Mouse (Mus musculus): ENCODE data around the gene Raver2.
A peak's percentile ranks its signal among the peaks of the same experiment; 100 is the strongest.
"Not testable (repeated sequence)": the region's sequence is repeated elsewhere in the genome, so short reads cannot be mapped to it uniquely, and the experiment has no call there.

Gene Raver2

DNA sequence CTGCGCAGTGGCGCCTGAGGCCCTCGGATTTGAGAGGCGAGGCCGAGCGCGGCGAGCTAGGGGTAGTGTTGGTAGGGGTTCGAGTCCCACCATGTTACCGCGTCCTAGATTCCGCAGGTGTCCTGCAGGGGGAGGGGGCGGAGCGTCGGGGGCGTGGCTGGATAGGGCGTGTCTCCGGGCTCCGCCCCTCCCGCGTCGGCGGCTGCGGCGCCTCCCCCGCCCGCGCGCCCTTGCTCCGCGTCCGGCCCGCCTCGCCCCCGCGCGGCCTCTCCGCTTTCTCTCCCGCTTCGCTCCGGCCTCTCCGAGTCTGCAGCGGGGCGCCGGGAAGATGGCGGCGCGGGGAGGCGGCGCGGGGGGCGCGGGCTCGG lies at the start of gene Raver2:
Gene Raver2 (plus strand): TSS at position 198 of the 368 bp plus-strand sequence.
- DNase-seq: peak; percentile 8 to 9

DNA sequence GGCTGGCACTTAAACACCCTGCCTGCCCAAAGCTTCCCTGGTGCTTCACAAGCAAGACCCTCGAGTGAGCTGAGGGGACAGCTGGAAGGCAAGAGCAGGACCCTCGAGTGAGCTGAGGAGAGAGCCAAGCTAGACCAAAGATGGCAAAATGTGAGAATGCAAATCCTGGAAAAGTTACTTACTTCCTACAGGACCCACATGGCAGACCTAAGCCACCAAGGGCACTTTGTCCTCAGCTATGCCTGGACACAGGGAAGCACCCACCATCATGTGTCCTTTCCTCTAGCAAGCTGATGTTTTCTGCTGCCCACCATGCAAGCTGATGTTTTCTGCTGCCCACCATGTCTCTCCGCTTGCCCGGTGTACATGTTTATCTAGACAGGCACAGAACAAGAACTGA lies 48.2 kb upstream of the Raver2 start, which contains the start of gene Gm10577:
Gene Gm10577 (minus strand): TSS at position 101 of the 400 bp plus-strand sequence.
- DNase-seq: no peak

DNA sequence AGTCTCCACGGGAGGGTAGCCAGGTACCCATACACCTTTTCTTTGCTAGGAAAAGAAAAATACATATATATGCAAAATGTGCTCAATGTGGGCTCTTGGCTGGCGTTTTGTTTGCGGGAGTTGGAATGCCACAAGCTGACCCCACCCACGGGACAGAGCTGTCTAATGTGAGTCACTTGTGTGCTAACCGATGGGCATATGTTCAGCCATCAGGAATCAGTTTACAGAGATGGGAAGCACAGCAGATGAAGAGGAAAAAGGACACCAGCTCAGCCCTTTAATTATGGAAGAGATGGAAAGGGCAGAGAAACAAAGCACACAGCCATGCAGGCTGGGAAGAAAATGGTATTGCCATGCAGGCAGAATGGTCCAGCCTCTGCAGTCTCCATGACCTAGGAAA lies 42.2 kb upstream of the Raver2 start:
- DNase-seq: no peak

DNA sequence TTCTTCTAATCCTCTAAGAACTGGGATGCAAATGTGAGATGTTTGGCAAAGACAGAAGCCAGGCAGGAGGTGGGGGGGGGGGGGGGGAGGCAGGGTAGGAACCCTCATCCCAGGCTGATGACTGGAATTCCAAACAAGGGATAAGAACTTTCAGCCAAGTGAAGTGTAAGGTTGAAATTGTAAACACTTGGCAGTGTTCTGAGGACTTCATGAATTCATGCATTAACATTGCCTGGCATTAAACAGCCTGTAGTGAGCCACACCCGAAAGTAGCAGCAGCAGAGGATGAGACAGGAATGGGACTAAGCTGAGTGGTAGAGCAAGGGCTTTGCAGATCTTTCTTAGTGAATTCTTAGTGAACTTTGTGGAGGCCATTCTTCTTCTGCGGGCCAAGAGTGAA lies 41.8 kb upstream of the Raver2 start:
- no peak for DNase-seq

DNA sequence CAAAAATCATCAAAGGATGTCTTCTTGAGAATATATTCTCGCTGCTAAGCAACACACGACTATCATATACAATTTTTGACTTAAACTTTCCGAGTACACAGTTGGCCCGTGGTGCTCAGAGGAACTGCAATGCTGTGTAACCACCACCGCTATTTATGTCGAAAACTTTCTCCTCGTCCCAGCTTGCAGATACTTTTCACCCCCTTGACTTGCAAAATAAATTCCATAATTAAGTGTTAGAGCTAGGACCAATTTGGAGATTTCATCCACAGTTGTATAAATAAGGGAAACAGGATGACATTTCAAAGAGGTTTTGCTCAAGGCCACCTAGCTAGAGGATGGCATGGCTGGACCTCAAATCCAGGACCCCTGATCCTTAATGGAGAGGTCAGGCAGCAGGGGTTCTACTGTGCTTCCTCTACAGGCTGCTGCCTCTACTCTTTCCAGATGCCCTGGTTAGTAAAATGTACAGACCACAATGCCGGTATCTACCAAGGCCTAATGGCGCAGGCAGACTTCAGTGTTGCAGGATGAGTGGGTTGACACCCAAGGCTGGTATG lies 40.9 kb upstream of the Raver2 start:
- DNase-seq: no peak

DNA sequence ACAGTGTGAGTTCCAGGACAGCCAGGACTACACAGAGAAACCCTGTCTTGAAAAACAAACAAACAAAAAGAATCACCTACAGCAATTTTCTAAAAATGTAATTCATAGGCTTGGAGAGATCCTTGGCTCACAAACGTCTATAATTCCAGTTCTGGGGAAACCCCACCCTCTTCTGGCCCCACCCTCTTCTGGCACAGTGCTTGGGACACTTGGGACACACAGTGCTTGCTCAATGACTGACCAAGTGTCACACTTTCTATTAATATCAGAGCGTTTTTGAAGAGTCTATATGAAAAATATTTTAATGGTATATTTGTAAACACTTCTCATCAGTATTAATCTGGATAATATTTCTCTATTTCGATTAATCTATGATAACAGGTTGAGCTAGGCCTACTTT lies 35.7 kb upstream of the Raver2 start:
- no peak for DNase-seq

DNA sequence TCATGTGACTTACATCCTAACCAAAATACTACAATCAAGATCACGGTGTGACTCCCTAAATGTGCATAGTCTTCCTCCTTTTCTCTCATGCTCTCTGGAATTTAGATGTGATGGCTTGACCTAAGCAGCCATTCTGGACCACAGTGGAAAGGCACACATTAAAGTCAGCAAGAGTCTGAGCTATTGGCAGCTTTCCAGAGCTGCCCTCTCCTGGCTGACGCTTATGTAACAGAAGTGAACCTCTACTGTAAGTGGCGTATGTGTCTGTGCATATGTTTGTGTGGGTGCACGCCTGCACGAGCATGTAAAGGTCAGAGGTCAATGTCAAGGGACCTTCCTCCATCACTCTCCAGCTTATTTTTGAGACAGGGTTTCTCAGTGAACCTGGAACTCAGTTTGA lies 33.7 kb upstream of the Raver2 start:
- DNase-seq: no peak

DNA sequence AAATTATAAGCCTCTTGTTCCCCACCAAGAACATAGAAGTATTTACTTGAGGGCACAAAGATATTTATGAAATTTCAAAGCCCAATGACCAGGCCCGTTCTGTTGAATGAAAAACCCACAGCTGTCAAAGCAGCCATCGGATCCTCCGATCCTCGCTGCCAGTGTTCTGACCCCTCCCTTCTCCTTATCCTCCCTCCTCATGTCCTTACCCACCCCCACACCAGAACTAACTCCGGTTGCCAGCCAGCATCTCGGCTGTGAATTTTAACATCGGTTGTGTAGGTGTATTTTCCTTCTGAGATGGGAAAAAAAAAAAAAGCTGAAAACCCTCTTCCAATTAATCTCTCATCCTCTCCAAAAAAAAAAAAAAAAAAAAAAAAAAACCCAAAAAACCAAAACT lies 31.6 kb upstream of the Raver2 start:
- no peak for DNase-seq

DNA sequence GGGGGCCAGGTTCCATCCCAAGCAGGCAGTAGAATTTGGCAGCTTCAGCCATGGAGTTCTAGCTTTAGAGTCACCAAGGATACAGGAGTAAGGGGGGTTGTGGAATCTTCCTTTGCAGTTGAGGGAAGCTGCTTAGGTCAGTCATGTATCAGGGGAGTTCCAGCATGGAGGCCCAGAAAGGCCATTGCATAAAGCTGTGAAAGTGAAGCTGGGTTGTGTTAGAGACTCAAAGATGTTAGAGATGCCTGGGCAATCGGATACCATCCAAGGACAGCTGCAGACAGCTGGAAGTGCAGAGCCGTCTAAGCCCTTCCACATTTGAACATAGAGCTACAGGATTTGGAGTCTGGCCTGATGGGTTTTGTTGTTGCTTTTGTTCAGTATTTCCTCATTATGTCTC lies 25.1 kb upstream of the Raver2 start:
- no peak for DNase-seq

DNA sequence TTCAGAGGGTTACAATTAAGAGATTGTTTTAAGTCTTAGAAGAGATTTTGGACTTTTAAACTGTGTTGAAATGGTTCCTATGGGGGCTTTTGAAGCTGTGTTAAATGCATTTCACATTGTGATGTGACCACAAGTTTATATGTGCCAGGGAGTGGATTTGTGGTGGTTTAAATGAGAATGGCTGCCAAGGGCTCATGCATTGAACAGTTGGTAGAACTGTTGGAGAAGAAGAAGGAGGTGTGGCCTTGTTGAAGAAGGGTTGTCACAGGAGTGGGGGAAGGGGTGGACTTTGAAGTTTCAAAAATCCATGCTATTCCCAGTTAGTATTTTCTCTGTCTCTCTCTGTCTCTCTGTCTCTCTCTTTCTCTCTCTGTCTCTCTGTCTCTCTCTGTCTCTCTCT lies 24.6 kb upstream of the Raver2 start:
- DNase-seq: no peak

DNA sequence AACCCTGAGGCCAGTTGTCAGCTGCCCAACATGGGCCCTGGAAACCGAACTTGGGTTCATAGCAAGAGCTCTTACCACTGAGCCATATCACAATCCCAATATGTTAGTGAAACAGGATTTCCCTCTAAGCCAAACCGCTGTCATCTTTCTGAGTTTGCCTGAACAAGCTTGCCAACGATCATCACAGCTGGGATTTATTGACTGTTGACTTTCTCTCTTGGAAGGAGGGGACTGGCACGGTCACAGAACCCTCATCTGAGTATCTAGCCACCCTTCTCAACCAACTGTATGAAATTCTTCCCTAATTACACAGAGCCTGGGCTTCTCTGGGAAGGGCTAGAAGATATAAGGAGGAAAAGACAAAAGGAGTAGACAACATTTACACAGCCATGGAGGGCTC lies 22.2 kb upstream of the Raver2 start:
- no peak for DNase-seq

DNA sequence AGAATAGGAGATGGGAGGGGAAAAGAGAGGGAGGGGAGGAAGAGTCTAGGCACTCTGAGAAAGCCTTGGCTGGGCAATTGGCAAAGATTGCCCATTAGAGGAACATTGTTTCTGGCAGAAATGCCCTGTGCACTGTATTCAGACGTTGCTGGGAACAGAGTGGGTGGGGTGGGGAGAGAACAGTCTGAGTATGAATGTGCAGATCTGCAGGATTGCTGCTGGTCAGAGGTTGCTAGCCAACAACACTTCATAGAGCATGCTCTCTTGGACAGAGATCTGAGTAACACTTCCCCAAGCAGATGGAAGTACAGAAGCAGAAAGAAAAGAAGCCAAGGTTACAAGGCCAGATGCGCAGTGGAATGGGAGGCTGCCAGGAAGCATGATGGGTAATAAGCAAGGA lies 6.6 kb upstream of the Raver2 start:
- DNase-seq: no peak

DNA sequence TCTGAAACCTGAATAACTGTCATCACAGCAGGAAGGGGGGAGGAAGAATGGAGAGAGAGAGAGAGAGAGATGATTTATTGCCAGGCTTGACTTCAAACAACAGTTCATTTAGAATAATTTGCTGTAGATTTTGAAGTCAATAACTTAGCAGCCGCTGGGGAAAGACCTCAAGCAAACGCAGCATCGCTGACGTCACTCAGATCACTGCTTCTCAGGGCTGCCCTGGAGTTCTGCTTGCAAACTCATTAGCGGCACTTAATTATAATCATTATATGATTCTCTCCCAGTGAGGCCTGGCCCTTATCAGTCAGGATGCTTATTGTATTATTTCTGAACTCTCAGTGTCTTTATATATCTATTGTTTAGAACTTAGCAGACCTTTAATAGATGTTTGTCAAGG lies 2.4 kb upstream of the Raver2 start:
- no peak for DNase-seq

DNA sequence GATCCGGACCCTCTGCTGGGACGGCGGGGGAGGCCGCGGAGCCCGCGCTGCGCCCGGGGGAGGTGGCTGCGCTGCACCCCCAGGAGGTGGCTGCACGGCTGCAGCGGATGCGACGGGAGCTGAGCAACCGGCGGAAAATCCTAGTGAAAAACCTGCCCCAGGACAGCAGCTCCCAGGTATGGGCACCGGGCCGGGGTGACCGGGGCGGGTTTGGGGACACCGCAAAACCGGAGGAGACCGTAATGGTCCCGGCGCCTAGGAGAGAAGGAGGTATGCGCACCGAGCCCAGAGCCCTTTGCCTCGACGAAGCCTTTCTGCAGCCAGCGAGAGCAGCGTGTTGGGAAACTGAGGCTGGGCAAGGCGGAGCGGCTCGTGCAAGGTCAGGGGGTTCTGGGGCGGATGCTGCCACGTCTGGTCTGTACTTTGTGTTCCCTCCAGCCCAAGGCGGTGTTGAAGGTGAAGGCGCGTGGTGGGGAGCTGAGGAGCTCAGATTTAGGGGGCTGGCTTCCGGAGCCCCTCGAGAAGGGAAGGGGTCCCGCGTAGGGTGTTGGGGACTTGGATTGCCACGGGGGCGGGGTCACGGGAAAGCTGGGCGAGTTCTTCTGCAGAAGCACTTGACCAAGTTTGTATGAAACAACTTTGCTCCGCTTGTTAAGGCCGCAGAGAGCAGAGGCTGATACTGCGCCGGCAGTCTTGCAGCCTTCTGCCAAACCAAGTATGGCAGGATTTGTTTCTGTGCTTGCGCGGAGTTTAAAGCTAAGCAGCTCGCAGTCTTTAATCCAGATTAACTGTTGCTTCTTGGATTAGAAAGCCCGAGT lies 580 bp downstream of the Raver2 start:
- DNase-seq: no peak

DNA sequence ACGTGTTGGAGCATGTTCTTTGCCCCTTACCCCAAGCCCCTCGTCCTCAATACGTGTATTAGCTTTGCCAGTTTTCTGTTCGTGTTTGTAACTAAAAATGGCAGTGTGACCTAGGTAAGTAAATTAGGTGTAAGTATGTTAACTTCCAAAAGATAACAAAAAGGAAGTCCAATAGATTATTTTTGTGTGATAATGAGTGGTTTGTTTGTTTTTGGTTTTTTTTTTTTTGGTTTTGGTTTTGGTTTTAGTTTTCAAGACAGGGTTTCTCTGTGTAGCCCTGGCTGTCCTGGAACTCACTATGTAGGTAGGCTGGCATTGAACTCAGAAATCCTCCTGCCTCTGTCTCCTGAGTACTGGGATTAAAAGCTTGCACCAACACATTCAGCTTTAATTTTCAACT lies 2.8 kb downstream of the Raver2 start:
- no peak for DNase-seq

DNA sequence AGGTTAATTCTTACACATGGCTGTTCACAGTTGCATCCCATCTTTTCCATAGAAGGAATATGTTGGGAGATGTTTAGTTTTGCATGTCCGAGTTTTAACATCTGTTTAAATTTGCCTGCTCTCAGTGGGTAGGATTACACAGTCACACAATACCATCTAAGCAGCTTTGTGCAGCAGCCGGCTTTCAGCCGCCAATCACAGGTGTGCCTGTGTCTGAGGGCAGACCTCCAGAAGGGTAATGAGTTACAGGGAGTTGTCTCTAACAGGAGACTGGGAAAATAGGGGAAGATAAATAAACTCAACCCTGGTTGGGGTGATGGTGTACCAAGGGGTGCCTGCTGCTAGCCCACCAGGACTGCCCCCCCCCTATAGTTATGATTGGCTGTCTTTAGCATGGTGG lies 7.6 kb downstream of the Raver2 start:
- DNase-seq: no peak

DNA sequence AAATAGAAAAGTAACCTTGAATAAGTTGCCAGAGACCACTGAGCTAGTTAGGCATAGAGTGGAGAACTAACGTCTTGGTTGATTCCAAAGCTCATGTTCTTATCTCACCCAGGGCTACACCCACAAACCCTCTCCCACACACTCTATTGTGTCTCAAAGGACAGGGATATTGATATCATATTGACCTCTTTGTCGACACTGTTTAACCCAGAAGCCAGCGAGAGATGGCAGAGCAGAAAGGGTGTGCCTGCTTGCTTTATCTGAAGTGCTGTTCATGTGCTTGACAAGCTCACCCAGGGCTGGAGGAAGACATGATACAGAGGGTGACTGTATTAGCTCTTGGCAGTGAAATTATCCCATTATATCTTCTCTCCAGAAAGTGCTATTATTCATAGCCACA lies 11.2 kb downstream of the Raver2 start:
- DNase-seq: no peak

DNA sequence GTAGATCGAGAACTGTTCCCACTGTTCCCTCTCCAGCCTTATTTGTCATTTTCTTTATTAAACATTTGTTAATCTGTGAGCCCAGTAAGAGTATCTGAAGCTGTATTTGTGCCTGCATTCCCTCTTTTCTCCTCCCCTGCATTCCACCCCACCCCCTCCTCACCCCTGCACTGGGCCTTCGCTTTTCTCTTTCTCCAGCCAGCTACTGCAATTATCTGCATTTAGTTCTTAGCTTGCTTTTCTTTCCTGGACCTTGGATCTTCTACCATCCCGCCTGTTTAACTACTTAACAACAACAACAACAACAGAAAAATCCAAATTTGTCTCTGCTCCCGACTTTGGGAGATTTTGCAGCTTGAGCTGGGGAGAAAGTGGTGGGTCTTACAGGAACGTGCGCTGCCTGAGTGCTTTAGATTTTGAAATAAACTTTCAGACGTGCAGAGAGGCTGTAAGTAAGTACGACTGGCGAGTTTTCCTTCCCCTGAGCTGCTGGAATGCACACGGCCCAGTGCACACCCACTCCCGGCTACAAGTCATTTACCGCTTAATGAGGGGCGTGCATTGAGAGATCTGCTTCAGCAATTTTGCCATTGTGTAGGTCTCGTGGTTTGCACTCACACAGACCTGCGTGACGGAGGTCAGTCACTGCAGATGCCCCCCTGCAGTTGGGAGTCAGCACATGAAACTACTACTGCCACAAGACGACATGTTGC lies 13.5 kb downstream of the Raver2 start:
- no peak for DNase-seq

DNA sequence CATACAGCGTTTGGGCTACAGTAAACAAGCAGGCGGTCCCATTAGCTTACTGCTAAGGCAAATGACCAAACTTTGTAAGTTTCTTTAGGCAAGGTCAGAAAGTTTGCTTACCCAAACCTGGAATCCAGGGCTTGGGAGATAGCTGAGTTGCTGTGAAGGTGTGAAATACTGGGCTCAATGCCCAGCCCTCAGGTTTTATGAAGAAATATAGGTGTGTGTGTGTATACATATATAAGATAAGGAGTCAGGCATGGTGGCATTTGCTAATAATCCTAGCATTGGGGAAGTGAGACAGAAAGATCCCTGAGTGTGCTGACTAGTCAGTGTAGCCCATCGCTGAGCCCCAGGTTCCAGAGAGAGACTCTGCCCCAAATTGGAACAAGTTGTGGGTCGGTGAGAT lies 16.1 kb downstream of the Raver2 start:
- DNase-seq: no peak

DNA sequence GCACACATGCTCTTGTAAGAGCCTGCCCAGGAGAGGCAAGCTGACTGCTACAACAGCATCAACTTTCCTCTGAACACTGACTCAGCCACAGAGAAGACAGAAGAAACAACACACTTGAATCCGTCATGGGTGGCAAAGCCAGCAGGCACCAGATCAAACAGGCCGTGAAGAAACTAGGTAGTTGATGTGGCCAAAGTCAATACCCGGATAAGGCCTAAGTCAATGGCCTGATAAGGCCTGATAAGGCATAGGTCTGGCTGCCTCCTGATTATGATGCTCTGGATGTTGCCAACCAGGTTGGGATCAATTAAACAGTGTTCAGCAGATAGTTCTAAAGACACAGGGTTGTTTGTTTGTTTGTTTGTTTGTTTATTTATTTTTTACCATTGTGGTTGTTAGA lies 17.3 kb downstream of the Raver2 start:
- no peak for DNase-seq

DNA sequence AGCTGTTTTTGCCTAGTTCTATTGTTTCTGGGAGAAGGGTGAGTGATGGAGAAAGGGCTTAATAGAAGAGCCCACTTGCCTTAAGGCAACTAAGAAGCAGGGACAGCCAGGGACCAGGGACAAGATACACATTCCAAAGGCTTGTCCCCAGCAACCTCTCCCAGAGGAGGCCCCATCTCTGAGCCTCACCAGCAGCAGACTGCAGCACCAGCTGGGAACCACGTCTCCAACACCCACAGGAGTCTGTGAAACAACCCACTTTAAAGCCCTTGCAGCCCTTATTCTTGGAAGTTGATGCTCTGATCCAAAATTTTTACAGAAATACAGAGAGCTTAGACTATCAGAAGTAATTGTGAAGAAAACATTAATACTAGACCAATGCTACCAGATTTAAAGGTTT lies 18.9 kb downstream of the Raver2 start:
- no peak for DNase-seq

DNA sequence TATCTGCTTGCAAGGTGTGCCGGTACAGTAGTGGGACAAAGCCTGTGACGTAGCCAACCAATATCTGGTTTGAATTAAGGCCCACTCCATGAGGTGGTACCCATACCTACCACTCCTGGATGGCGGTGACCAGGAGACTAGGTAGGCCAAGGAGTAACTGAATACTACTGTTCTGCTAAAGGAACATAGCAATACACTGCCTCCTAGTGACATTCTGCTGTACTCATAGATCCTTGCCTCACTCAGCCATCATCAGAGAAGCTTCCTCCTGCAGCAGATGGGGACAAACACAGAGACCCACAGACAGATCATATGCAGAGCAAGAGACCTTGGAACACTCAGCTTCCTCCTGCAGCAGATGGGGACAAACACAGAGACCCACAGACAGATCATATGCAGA lies 21.8 kb downstream of the Raver2 start:
- DNase-seq: not testable (repeated sequence)

DNA sequence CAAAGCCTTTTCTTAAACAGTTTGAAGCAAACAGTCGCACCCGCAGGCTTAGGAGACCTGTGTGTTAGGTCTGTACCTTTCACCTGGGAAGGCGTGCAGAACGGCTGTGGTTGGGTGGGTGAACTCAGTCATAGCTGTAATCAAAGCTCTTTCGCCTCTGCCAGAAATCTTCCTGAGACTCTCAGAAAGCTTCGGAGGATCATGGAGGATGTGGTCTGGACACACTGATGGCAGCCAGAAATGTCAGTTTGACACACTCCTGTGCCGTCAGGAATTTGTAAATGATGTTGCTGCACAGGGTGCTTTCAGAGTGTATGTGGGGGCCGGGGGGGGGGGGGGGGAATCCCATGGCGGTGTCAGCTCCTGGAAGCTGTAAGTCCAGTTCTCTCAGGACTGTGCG lies 24.5 kb downstream of the Raver2 start:
- DNase-seq: no peak

DNA sequence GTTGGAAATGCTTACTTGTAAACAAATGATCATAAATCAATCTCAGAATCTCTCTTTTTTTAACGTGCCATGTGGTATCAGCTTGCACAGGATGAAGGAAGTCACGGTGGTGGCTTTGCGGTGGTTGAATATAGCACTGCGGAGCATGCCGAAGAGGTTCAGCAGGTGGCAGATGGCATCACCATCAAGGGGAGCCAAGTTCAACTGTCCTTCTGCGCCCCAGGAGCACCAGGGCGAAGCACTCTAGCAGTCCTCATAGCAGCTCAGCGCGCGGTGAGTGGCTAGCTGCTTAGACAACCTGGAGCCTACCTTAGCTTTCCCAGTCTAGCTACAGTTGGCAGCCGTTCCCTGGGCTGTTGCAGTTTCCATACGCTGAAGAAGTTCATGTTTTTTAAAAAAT lies 38.3 kb downstream of the Raver2 start:
- no peak for DNase-seq
